Mouse (Mus musculus): ENCODE results near the gene Mylk. TPM values are rescaled to one million over a fixed set of nuclear protein-coding genes. Genes with fewer than 3 reads are reported as not detected.

Gene Mylk
- polyA plus RNA-seq, 2 experiments from 2014 or later, result 0.30 TPM; not detected in 1

- ATAC-seq, result no peak
Measured at GRCm38 (mm10) chr16:34909437-34909836, 164.4 kb downstream of the Mylk start.

GRCm38 (mm10) chr16:34917373-34917900 lies 172.4 kb downstream of the Mylk start:
- no peak for ATAC-seq

GRCm38 (mm10) chr16:34920182-34920581 lies 175.2 kb downstream of the Mylk start:
- no peak for ATAC-seq

GRCm38 (mm10) chr16:34920868-34921267 lies 175.9 kb downstream of the Mylk start:
- no peak for ATAC-seq

- no peak for ATAC-seq
Measured at GRCm38 (mm10) chr16:34921319-34921718, 176.3 kb downstream of the Mylk start.

- ATAC-seq, result no peak
Measured at GRCm38 (mm10) chr16:34923630-34924029, 178.6 kb downstream of the Mylk start.

GRCm38 (mm10) chr16:34924324-34924723 lies 179.3 kb downstream of the Mylk start:
- ATAC-seq, result no peak

DNA sequence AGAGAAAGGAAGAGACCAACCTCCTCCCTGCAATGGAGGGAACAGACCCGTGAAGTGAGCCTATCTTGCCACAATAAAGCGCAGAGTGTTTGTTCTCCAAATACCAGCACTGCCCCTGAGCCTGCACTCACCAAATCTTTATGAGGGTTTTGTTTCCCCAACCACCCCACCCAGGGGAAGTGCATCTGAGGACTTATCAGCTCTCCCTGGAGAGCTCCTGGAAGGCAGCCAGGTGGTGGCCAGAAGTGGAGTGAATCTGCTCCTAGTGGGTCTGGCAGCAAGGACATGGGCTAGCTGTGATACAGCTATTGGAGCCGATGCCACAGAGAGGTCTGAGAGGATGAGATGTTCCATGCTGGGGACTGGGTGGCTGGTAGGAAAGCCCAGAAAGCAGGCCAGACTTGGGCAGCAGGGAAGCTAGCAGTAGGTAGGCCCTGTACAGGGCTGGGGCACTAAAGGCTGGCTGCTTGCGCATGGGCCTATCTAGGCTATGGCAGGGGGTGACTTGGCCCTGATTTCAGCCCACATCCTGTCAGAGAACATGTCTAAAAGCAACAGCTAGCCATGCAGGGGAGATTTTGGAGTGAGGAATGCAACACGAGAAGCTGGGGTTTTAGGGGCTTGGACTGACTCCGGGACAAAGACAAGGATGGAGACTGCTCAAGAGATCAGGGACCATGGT lies 180.1 kb downstream of the Mylk start:
- no peak for ATAC-seq

GRCm38 (mm10) chr16:34926531-34927435 lies 181.8 kb downstream of the Mylk start:
- ATAC-seq, result no peak

GRCm38 (mm10) chr16:34929686-34930085 lies 184.7 kb downstream of the Mylk start:
- no peak for ATAC-seq

DNA sequence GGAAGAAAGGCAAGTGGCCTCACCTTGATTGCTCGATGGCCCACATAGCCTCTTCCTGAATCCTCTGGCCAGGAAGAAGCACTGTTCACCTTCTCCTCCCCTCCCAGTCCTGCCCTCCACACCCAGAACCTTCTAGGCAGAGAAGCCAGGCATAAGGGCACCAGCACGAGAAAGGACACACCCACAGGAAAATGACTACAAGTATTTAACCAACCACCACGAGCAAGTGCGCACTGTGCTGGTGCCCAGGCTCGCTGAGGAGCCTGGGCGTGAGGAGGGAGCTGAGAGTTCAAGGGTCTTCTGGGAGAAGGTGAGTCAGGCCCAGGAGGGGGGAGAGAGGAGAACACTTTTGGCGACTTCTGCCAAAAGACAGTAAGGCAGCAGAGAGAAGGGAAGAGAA lies 185.1 kb downstream of the Mylk start:
- no peak for ATAC-seq

DNA sequence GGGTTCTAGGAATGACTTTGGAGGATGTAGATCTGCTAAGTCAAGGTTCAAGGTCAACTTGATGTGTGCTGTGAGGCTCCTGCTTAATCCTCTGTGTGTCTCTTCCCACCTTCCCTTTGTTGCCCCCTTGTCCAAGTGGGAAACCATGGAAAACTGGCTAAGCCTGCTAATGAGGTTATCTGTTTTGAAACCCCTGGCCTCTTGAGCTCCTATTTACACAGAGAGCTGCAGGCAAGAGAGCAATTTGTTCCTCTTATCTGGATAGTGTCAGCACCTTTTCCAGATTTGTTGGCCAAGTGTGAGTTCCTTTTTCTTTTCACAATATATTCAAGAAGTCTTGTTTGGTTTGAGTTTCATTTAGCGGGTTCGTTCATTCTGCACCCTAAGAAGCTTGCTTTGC lies 186.3 kb downstream of the Mylk start:
- ATAC-seq, result no peak

GRCm38 (mm10) chr16:34933173-34933572 lies 188.2 kb downstream of the Mylk start:
- ATAC-seq, result no peak

DNA sequence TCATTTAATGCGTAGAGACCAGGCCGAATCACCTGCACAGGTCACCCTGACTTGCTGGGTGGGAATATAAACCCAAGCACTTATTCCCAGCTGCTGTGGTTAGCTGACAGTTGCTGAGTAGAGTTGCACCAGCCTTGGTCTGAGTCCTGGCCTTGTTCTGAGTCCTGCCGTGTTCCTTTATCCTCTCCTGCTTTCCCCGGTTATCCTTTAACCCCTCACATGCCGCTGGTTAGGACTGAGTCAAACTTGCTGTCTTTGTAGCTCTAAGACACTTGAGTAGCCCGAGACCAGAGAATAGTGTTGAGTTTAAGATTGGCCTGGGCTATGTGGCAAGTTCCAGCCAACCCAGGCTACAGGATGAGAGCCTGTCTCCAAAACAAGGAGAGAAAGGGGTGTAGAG lies 189.5 kb downstream of the Mylk start:
- ATAC-seq, result no peak

DNA sequence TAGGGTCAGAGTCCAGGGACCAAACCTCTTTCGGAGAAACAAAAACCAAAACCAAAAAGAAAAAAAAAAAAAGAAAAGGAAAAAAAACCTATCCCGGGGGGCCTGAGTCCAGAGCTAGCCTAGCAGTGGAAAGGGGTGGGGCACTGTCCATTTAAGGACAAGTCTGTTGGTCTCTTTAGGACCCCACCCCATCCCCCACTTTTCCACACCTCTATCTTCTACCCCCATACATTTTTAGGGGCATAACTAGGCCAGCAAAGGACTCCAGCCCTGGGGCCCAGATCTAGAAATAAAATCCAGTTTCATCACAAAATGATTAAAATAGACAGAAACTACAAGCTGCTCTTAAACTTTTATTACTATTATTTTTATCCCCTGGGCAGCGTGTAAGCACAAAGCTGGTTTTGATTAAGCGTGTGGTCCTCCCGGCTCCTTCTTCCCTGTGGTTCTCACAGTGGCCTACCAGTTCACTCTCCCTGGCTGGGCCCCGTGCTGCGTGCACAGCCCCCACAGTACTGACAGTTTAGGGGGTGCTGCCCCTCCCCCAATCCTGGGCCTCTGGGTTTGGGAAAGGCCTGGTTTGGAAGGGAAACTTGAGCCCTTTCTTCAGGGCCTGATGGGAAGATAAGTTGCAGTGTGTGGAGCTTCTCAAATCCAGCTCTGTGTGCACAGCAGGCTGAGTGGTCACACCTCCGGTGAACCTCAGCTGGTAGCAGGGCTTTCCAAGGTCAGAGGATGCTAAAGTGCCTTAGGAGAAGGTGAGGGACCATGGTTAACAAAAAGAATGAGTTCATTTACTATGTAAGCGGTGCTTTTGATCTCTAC lies 190.7 kb downstream of the Mylk start:
- no peak for ATAC-seq

DNA sequence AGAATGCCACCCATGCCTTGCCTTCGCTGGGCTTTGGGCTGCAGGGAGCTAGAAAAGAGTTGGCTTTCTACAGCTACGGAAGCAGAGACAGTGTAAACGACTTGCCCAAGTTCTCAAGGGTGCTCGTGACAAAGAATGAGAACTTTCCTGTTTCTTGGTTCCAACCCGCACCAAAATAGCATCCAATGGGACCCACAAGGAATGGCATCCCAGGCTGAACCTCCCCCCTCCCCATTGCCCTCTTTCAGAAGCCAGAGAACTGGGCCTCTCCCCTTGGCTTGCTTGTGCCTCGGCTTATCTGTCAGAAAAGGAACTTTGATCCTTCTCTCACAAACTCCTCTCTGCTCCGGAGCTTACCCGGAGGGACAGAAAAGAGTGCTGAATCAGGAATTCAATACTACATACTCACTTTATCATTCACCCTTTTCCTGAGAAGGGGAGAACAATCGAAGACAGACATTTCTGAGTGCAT lies 191.4 kb downstream of the Mylk start:
- ATAC-seq, result no peak

GRCm38 (mm10) chr16:34937611-34938010 lies 192.6 kb downstream of the Mylk start:
- ATAC-seq, result no peak

DNA sequence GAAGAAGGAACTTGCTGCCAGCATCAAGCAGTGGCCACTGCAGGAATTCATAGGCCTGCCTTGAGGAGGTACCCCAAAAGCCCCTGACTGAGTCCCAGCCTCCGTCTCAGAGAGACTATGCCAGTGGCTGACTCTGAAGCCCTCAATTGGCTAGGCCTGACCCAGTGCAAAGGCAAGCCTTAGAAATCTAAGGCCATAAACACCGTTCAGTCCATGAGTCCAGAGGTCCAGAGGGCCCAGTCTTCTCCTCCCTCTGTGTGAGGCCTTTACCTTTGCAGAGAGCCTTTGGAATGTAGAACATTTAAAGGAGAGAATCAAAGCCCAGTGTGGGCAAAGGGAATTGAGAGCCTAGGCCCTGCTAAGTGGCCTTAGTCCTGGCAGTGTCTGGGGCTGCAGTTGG lies 193.2 kb downstream of the Mylk start:
- ATAC-seq, result no peak

DNA sequence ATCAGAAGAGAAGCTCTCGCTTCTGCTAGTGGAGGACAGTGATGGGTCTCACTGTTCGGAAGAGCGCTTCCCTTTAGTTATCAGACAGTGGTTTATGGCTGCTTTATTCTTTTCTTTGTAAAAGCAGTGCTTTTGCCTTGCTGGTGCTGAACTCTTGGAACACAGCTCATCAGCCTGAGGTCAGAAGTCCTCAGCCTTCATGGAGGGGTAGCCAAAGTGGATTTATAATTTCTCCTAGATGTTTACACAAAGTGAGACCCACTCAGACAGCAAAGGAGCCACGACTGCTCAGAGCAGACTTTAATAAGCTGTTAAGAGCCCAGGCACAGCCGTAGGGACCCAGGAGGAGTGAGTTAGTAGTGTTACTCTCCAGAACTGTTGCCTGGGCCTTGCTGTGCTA lies 194.9 kb downstream of the Mylk start:
- no peak for ATAC-seq

DNA sequence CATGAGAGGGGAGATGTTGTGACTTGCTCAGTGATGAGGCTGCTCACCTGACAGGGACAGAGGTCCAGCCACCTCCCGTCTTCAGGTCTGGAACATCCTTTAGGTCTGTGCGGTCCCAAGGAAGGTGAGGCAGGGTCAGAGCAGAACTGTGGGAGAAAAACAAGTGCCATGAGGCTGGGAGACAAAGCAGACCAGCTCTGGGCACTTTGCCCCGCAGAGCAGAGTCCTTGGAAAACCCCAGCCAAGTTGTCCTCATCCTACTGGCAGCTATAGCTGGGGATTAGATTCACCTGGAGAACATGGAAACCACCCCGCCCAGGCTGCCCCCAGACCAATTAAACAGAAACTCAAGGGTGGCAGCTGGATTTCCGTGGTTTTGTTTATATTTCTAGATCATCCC lies 195.4 kb downstream of the Mylk start:
- no peak for ATAC-seq

GRCm38 (mm10) chr16:34941915-34942314 lies 196.9 kb downstream of the Mylk start:
- ATAC-seq, result no peak

- no peak for ATAC-seq
Measured at GRCm38 (mm10) chr16:34946301-34946700, 201.3 kb downstream of the Mylk start.

GRCm38 (mm10) chr16:34950935-34951334 lies 205.9 kb downstream of the Mylk start:
- ATAC-seq, result no peak

All from activated CD4-positive, CD25-positive, alpha-beta regulatory T cell, adult 4 months (primary cell).